Mouse (Mus musculus) MEL (cell line): ENCODE measurements at regions not wholly inside any gene's neighbourhood (a gene's known extent, or its start where the extent isn't known, plus 50 kb on each side); places are given as distances from the start of the nearest gene placed in this dataset.

Experiments
- CTCF ChIP-seq, 3 experiments: IDR thresholded peaks in 2 of 3; conservative IDR thresholded peaks in 1 of 3; 2 replicates each; pipeline ENCODE4 v1.5.1; 2011 to 2012; ENCODE audit warnings: low read length in 3 of 3, low read depth in 2 of 3, mild to moderate bottlenecking in 2 of 3, improper control_type of control experiment in 1 of 3, inconsistent platforms in 1 of 3, mixed read lengths in 1 of 3, moderate library complexity in 1 of 3; ENCODE audit not compliant: control insufficient read depth in 1 of 3, insufficient read depth in 1 of 3, poor library complexity in 1 of 3, severe bottlenecking in 1 of 3
- RCOR1 ChIP-seq: IDR thresholded peaks from 2 replicates; pipeline ENCODE4 v1.6.1; 2012; ENCODE audit warnings: low read depth, mild to moderate bottlenecking, inconsistent platforms, low read length, improper control_type of control experiment

- TF ChIP-seq CTCF (IDR thresholded peaks at IDR 0.05 in 2 of 3, conservative IDR thresholded peaks at IDR 0.05 in 1 of 3; ENCODE audit: control insufficient read depth in 1 of 3, insufficient read depth in 1 of 3, low read depth in 2 of 3, low read length in 3 of 3, poor library complexity in 1 of 3, severe bottlenecking in 1 of 3) (no peak), RCOR1 (no peak)
Observed at GRCm38 (mm10) chr6:91631261-91631660, 52.6 kb upstream of the Slc6a6 start.
